Comparison of ENCODE assay signal across 9 mouse cellular contexts in the genomic region with DNA sequence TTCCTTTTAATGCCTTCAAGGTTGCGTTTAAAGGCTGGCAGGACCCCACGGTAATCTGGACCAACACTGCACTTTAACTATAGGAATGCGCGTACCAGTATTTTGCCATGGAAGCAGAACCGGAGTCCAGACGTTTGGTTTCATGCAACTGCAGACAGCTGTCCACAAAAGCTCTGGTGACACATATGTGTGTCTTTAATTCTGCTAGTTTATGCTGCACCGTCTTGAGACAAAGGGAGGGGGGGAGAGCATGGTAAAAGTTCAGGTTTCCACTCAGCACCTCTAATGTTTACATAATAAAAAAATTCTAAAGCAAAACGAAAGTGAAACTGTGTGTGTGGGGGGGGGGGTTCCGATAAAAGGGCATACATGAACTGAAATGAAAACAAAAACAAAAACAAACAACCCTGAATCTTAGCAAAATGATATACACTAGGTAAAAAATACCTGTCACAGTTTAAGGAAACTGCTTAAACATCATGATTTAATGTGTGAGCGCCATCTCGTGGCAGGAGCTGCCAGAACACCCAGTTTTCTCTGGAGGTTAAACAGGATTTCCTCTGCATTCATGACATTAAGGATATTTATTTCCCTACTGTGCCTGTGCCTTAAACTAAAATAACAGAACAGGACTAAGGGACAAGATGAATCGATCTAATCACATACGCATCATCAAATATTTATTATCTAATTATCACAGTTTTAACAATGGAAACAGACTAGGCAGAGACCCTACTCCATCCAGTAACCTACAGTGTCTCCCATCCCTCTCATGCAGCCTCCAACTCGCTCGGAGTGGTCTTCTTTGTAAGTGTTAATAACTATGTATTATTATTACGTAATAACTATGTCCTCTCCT. TPM values are rescaled to one million over a fixed set of nuclear protein-coding genes. Genes with fewer than 3 reads are reported as not detected.
DNase-seq lines count a peak whose midpoint lies in the region; ATAC-seq and TF ChIP-seq lines count a peak whose summit lies in the region.
"Had no signal": no experiment of that assay in that cellular context is flagged by ENCODE, and none has a peak within 500 bp of the region (broad histone marks: within the 10 kb centered on the region; RNA-seq: fewer than 3 reads in every experiment).

No protein-coding gene starts in this region.

- H3K27me3 ChIP-seq in MEL (ENCODE audit: control insufficient read depth in 1 of 2, insufficient read depth in 2 of 2, low read length in 2 of 2) = no peaks in the 10 kb centered on the region
- H3K27me3 ChIP-seq in forebrain, embryonic 10.5 days (ENCODE audit: poor library complexity, severe bottlenecking) = no peaks in the 10 kb centered on the region

- no peak for TF ChIP-seq POLR2A in MEL (IDR thresholded peaks at IDR 0.05; ENCODE audit: control insufficient read depth in 1 of 2, insufficient read depth in 1 of 2, low read depth in 1 of 2, low read length in 2 of 2, poor library complexity in 1 of 2)

- peaks cover 0 to 2% of the 10 kb centered on the region in 2 experiments; a peak in 1 of 4 replicates for H3K36me3 ChIP-seq in MEL (ENCODE audit: control insufficient read depth in 1 of 2, insufficient read depth in 2 of 2, low read length in 2 of 2)
- H3K36me3 ChIP-seq in forebrain, embryonic 10.5 days (replicated peaks) = peaks cover 5% of the 10 kb centered on the region

- peak; percentile 89 for TF ChIP-seq RAD21 in MEL (IDR thresholded peaks at IDR 0.05; ENCODE audit: low read depth, low read length)

- H3K79me2 ChIP-seq in MEL (ENCODE audit: control insufficient read depth, insufficient read depth, low read length, poor library complexity) = no peaks in the 10 kb centered on the region

- peak; percentile 77 for DNase-seq in MEL (ENCODE audit: low read depth, low spot score)
- DNase-seq in c-Kit-negative CD71-positive TER-119-positive erythroid progenitor cells, embryonic 14.5 days (ENCODE audit: low read depth, low spot score) = peak; percentile 50
- peak; percentile 50 for DNase-seq in forebrain, embryonic 10.5 days (ENCODE audit: extremely low spot score, low spot score)
- DNase-seq in layer of hippocampus, postnatal 25 days (ENCODE audit: extremely low spot score in 1 of 2, low spot score in 1 of 2) = peak; percentile 58 to 94
- peak; percentile 86 for DNase-seq in lung, postnatal 10 days
- DNase-seq in retina, postnatal 7 days (ENCODE audit: low read depth, low spot score) = peak; percentile 46
- peak; percentile 54 for DNase-seq in urinary bladder, postnatal 10 days (ENCODE audit: low spot score)

- peak overlapping the region; percentile 68 to 80 for H3K4me3 ChIP-seq in MEL (ENCODE audit: control insufficient read depth in 1 of 2, insufficient read depth in 1 of 2, low read depth in 2 of 2, low read length in 2 of 2)
- H3K4me3 ChIP-seq in forebrain, embryonic 10.5 days = no peak overlapping the region

- ATAC-seq in hematopoietic stem cell, adult 5-6 weeks (replicated peaks in 1 of 2; ENCODE audit: insufficient read depth in 1 of 2, low FRiP score in 2 of 2, low TSS enrichment in 1 of 2, low read depth in 1 of 2, poor library complexity in 2 of 2, severe bottlenecking in 2 of 2) = peak; percentile 62 to 72; a peak in 3 of 4 replicates

- peaks cover 2 to 4% of the 10 kb centered on the region in 2 experiments; a peak in 2 of 4 replicates for H3K4me1 ChIP-seq in MEL (ENCODE audit: control insufficient read depth in 1 of 2, insufficient read depth in 2 of 2, low read length in 2 of 2)
- H3K4me1 ChIP-seq in forebrain, embryonic 10.5 days = peaks cover 11% of the 10 kb centered on the region; the same call in 1 of the 2 replicates

- TF ChIP-seq EP300 in MEL (IDR thresholded peaks at IDR 0.05; ENCODE audit: low read depth in 1 of 2, low read length in 2 of 2) = no peak

- WGBS in forebrain, embryonic 10.5 days = 64% methylated on average over 16 of the region's 16 CpGs

- H3K9me3 ChIP-seq in MEL (replicated peaks; ENCODE audit: insufficient read depth, low read length) = no peaks in the 10 kb centered on the region
- no peaks in the 10 kb centered on the region for H3K9me3 ChIP-seq in forebrain, embryonic 10.5 days

- TF ChIP-seq CTCF in MEL (IDR thresholded peaks at IDR 0.05 in 2 of 3, conservative IDR thresholded peaks at IDR 0.05 in 1 of 3; ENCODE audit: control insufficient read depth in 1 of 3, insufficient read depth in 1 of 3, low read depth in 2 of 3, low read length in 3 of 3, poor library complexity in 1 of 3, severe bottlenecking in 1 of 3) = peak; percentile 65 to 82 (median 77)

- peak overlapping the region; percentile 65 for H3K9ac ChIP-seq in MEL (ENCODE audit: control insufficient read depth, low read depth, low read length, poor library complexity, severe bottlenecking)

- H3K27ac ChIP-seq in MEL (ENCODE audit: control insufficient read depth, low read depth, low read length) = no peak overlapping the region
- no peak overlapping the region for H3K27ac ChIP-seq in forebrain, embryonic 10.5 days
- H3K27ac ChIP-seq: macrophage had no signal

TF ChIP-seq in MEL, 35 proteins besides CTCF, POLR2A, EP300 and RAD21:
- TF ChIP-seq JUND (IDR thresholded peaks at IDR 0.05; ENCODE audit: low read depth, low read length) (no peak), ZC3H11A (IDR thresholded peaks at IDR 0.05; ENCODE audit: low read depth, low read length) (peak; percentile 86), USF2 (IDR thresholded peaks at IDR 0.05; ENCODE audit: borderline replicate concordance in 1 of 2, insufficient read depth in 1 of 2, low read depth in 1 of 2, low read length in 2 of 2) (no peak), POLR2AphosphoS2 (IDR thresholded peaks at IDR 0.05; ENCODE audit: low read length) (no peak), SMC3 (IDR thresholded peaks at IDR 0.05; ENCODE audit: low read depth, low read length) (peak; percentile 86), ZMIZ1 (IDR thresholded peaks at IDR 0.05; ENCODE audit: low read depth, low read length) (no peak), ZKSCAN1 (IDR thresholded peaks at IDR 0.05; ENCODE audit: low read depth, low read length) (no peak), ETS1 (IDR thresholded peaks at IDR 0.05; ENCODE audit: low read depth, low read length) (peak; percentile 65), SIN3A (IDR thresholded peaks at IDR 0.05; ENCODE audit: low read length) (peak; percentile 68), TBP (IDR thresholded peaks at IDR 0.05; ENCODE audit: low read depth, low read length) (no peak)

RNA-seq across cellular contexts. Expression of a gene that starts 21.1 kb away (rescaled TPM):
- total RNA-seq in MEL (2012; rRNA removed) = 1.8 and 1.9 TPM in 2 replicates
- 1 to 10 TPM in 1 of 2 experiments, not detected in 1; 1.9 TPM for polyA plus RNA-seq in MEL (2012; ENCODE audit: insufficient read depth in 1 of 2, insufficient read length in 2 of 2, low read depth in 1 of 2, low replicate concordance in 2 of 2, missing spikeins in 1 of 2)
- polyA plus RNA-seq in forebrain, embryonic 10.5 days (2016; fragmentation: Nextera tagmentation; extraction: Ambion mirVana) = 6.2 and 7.1 TPM in 2 replicates
- 85.6 and 102 TPM in 2 replicates for total RNA-seq in hematopoietic stem cell, adult 5-6 weeks (2017)
- total RNA-seq in layer of hippocampus, postnatal 25 days (2021) = 10 to 100 TPM; 17.3 to 17.8 TPM

RNA-seq across cellular contexts. Expression of a gene that starts 24.7 kb away (rescaled TPM):
- total RNA-seq in MEL (2012; rRNA removed) = 0.07 and 0.12 TPM in 2 replicates
- under 1 TPM in 1 of 2 experiments, not detected in 1; 0.32 TPM for polyA plus RNA-seq in MEL (2012; ENCODE audit: insufficient read depth in 1 of 2, insufficient read length in 2 of 2, low read depth in 1 of 2, low replicate concordance in 2 of 2, missing spikeins in 1 of 2)
- 40.2 and 40.8 TPM in 2 replicates for polyA plus RNA-seq in forebrain, embryonic 10.5 days (2016; fragmentation: Nextera tagmentation; extraction: Ambion mirVana)
- 73.1 and 75.2 TPM in 2 replicates for total RNA-seq in hematopoietic stem cell, adult 5-6 weeks (2017)
- total RNA-seq in layer of hippocampus, postnatal 25 days (2021) = 10 to 100 TPM; 32.1 to 32.4 TPM

Comparison
In these comparisons a context has a peak if more than half of its experiments do, and no peak if none do; other contexts are left out.
1. RNA of a gene that starts 24.7 kb away (total RNA-seq): 73.1 to 75.2 TPM in hematopoietic stem cell, adult 5-6 weeks and 32.1 to 32.4 TPM in layer of hippocampus, postnatal 25 days; 0.07 to 0.12 TPM in MEL; every median in the first group is over 10 times any median in the second.
2. Peak in every context shown above with its lines, with median percentiles within 50 percentile points of each other: DNase-seq.